Mouse (Mus musculus) left cerebral cortex, postnatal 4 days (tissue): ENCODE data around the gene Ddx21. TPM values are rescaled to one million over a fixed set of nuclear protein-coding genes. Genes with fewer than 3 reads are reported as not detected.
A peak's percentile ranks its signal among the peaks of the same experiment; 100 is the strongest.
"Not testable (repeated sequence)": the region's sequence is repeated elsewhere in the genome, so short reads cannot be mapped to it uniquely, and the experiment has no call there.

Experiments
- DNase-seq: peaks from one replicate; pipeline ENCODE4 v3.0.0-alpha.2; 2022
- intact Hi-C: fragments of 180-260 bp; cut with DNase I; formaldehyde crosslinking; loops from one replicate; pipeline ENCODE4 v1.15.1; 2025
- total RNA-seq, 2 experiments: library from RNA; stranded (reverse); gene quantifications; 2 replicates each; pipeline ENCODE4 v1.2.3; 2021

The Ddx21 gene
- 10 to 100 TPM; 49.8 to 53.9 TPM for total RNA-seq

DNA sequence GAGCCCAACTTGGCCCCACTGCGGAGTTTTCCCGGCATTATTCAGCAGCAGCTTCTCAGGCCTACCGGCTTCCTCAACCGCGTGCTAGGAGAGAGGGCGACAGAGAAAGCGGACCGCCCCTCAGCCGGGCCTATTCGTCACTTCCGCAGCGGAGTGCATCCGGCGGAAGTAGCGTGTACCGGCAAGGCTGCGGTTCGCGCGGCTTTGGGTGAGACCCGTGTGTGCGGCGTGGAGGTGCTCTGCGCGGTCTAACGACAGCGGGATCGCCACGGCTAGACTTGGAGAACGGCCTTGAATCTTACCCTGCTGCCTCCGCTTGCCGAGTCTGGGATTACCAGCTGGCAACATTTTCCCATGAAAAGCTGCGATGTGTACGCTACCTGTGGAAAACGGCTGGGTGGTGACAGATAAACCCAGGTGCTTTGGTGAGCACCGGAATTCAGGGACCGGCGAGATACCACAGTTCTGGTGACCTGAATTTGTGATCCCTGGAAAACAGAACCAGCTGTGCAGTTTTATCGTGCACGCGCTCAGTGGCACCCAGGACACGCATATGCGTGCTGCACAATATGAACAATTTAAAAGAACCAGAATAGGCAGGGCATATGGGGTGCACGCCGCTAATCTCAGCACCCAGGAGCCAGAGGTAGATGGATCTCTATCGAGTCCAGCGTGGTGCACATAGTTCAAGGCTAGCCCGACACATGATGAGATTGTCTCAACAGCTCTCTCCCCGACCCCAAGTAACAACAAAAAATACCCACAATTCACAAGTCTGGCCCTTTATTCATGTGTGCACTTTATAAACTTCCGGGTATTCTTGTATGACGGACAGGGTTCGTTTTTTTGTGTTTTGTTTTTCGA lies at the start of gene Ddx21:
Ddx21 (minus strand) TSS at position 105 of the 864 bp plus-strand sequence.
- intact Hi-C loops: no loop called here
- peak; percentile 89 for DNase-seq

GRCm38 (mm10) chr10:62650881-62651810 lies 49.1 kb upstream of the Ddx21 start, which contains the start of gene Ddx50:
Gene Ddx50 (minus strand): TSS chr10:62651218.
- intact Hi-C loops: loop anchor here (10.0 kb wide), 1 partner anchor 74 kb away; the partner anchor contains the start of gene Stox1
- DNase-seq: peak; percentile 100

DNA sequence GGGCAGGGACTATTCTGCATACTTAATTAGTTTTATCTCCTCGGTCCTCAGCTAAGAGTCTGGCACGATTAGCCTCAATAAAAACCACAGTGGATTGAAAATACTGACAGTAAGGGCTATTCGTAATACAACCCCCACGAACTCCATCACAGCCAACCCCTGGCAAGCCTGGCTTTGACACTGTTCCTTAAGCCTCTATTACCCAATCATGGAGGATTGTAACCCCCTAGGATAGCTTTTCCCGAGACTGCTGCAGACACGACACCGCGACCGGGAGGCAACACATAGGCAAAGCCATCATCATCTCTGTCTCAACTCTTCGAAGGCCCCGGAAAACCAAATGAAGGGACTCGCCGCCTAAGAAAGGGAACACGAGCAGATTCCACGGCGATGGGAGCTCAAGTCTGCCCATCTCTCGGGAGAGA lies 48.3 kb upstream of the Ddx21 start:
- intact Hi-C loops: loop anchor here (10.0 kb wide), 1 partner anchor 74 kb away; the partner anchor contains the start of gene Stox1
- no peak for DNase-seq

DNA sequence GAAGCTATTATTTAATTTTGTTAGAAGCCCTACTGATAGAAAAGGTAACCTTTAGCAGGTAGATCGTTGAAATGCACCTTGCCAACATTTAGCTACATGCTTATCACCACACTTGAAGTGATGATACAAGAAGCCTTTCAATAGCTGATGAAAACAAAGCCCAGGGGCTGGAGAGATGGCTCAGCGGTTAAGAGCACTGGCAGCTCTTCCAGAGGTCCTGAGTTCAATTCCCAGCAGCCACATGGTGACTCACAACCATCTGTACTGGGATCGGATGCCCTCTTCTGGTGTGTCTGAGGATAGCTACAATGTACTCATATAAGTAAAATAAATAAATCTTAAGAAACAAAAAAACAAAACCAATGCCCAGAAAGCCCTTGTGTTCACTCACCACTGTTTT lies 2.1 kb upstream of the Ddx21 start:
- no peak for DNase-seq
- intact Hi-C loops: no loop called here

- no peak for DNase-seq
- intact Hi-C loops: no loop called here
Observed at GRCm38 (mm10) chr10:62603233-62604030, 1.4 kb upstream of the Ddx21 start.

DNA sequence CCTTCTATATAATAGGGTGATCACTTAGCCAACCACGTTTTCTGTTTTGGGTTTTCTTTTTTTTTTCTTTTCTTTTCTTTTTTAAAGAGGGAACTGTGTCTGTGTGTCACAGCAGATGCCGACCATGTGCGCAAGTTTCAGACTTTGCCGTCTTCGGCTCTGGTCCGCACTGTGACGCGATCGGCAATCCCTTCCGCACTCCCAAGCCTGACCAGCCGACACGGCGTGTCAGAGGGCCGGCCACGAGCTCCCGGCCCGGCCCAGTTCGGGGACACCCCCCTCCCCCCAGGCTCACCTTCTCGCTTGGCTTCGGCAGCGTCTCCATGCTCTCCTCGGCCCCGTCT lies 276 bp downstream of the Ddx21 start:
- intact Hi-C loops: no loop called here
- no peak for DNase-seq

DNA sequence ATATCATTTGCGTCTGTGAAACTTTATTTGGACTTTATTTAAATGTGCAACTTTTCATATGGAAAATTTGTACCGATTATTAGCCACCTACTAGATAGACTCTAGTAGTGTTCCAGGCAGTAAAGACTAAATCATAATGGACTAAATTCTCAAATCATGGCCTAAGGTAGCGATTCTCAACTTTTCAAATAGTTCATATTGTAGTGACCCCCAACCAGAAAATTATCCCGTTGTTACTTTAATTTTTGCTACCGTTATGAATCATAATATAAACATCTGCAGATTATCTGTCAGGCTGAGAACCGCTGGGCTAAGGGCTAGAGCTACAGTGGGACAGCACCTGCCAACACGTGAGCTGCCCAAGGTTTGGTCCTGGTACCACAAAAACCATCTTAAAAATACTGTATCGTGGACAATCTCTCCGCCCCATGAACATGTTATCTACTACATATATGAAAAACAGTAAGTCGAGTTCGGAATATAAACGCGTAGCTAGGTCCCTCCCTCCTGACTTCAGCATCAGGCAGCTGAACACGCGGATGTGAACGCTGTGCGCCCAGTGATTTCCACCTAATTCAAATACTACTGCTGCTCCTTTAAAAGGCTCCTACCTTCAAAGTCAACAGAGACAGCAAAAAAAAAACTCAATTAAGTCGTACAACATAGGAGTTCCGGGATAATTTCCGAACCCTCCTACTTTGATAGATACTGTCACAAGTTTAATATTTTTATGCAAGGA lies 859 bp downstream of the Ddx21 start:
- no peak for DNase-seq
- intact Hi-C loops: no loop called here

DNA sequence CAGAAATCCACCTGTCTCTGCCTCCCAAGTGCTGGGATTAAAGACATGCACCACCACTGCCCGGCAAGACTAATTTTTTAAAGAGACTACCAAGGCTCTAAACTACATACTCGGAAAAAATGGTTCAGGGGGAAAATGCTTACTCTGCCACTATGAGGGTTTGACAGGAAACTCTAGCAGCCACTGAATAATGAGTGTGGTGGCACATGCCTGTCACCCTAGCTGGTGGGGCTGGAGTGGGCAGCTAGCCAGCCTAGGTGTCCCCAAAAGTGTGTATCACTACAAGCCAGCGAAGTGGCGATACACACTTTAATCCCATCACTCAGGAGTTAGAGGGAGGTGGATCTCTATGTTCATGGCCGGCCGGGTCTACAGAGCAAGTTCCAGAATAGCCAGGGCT lies 2.0 kb downstream of the Ddx21 start:
- DNase-seq: no peak
- intact Hi-C loops: no loop called here

DNA sequence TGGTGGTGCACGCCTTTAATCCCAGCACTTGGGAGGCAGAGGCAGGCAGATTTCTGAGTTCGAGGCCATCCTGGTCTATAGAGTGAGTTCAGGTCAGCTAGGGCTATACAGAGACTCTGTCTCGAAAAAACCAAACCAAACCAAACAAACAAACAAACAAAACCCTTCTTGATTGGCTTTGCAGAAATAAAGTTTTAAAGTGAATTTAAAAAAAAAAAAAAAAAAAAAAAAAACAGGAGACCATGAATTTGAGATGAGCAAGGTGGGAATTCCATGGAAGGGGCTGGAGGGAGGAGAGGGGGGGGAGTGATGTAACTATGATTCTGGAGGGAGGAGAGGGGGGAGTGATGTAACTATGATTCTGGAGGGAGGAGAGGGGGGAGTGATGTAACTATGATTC lies 2.8 kb downstream of the Ddx21 start:
- intact Hi-C loops, DNase-seq: not testable (repeated sequence)

DNA sequence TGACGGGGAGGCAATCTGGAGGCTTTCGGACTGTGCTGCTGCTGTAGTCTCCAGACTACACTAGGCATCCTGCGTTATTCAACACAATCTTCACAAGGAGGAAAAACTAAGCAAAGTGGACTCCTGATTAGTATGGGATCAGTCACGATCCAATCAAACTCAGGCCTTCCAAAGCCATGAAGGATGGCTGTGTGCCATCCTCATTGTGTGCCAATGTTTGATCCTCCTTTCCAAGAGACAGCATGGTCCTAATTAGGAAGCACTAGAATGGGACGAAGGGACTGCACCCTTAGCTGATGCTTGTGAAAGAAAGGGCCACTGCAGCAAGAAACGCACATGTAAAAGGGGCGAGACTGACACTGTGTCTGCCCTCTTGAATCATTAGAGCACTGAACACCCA lies 9.6 kb downstream of the Ddx21 start:
- intact Hi-C loops: no loop called here
- no peak for DNase-seq

DNA sequence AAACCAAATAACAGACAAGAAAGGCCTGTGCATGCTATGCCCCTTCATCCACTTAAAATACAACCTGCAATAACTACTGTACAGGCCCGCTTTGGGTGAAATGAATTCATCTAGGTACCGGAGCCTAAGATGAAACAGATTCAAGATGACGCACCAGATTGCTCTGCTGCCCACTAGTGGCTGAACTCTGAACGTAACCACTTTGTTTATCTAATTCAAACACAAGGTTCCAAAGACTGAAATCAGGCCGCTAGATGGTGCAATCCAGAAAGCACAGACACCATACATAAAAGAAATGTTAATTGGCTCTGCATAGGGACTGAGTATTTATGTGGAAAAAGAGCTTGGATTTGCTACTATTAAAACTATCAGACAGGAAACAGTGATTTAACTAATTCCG lies 11.9 kb downstream of the Ddx21 start:
- intact Hi-C loops: no loop called here
- peak; percentile 87 for DNase-seq

- intact Hi-C loops: no loop called here
- no peak for DNase-seq
Observed at GRCm38 (mm10) chr10:62588616-62589015, 13.5 kb downstream of the Ddx21 start.

DNA sequence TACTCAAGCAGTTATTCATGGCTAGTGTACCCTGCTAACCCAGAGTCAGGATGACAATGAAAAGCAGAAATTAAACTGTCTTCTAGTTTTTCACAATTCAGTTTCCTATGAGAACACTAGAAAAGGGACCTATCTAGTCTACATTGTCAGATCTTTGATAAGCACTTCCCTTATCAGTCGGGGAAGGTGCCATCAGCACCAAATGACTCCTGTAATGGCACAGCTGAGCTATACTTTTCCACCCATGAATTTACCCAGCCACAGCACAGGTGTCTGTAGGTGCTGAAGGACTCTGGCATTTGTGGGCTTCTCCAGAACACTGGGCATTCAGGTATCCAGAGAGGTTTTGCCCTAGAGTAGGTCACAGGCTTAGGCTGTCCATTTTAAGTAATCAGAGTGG lies 18.8 kb downstream of the Ddx21 start:
- no peak for DNase-seq
- intact Hi-C loops: no loop called here

GRCm38 (mm10) chr10:62582701-62583100 lies 19.4 kb downstream of the Ddx21 start:
- intact Hi-C loops: no loop called here
- no peak for DNase-seq

GRCm38 (mm10) chr10:62582263-62582662 lies 19.8 kb downstream of the Ddx21 start:
- no peak for DNase-seq
- intact Hi-C loops: no loop called here

- intact Hi-C loops, DNase-seq: not testable (repeated sequence)
Observed at GRCm38 (mm10) chr10:62579129-62579528, 23.0 kb downstream of the Ddx21 start.

DNA sequence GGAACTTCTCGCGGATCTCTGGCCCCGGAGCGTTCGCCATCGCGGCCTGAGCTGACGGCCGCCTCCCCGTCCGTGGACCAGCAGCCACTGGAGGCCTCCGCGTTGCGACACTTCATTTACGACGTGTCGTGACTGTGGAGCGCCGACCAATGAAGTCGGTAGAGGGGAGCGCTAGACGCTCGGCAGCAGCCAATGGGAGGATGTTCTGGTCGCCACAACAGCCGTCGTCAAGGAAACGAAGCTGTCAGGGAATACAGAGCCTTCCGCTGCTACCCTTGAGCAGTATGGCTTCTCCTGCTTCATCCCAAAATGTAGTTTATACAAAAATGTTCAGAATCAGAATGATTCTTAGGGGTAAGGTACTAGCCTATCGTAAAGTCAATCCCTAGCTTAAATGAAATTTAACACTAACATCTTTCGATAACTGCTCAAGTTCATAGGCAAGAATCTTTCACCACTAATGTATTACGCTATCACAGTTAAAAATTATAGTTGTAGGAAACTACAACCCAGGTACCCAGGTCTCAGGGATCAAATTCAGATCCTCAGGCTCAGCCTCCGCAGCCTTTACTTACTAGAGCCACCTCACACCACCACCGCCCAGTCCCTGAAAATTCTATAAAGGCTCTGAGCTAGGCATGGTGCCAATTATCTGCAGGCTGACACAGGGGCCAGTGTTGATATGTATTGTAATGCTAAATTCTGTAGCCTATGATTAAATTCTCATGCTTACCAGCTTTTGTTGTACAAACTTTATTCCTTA lies 23.6 kb downstream of the Ddx21 start, which contains the start of gene Kif1bp:
Kif1bp (minus strand) TSS at position 120 of the 763 bp plus-strand sequence.
- intact Hi-C loops: no loop called here
- DNase-seq: peak; percentile 97

GRCm38 (mm10) chr10:62577673-62578337 lies 24.3 kb downstream of the Ddx21 start:
- intact Hi-C loops: no loop called here
- DNase-seq: no peak
